Mouse (Mus musculus) kidney, adult 2 months (tissue): Measurements from ENCODE around the gene Nlrp10.

ENCODE experiments used
- CTCF ChIP-seq: fragments of 200-500 bp; conservative IDR thresholded peaks from 2 replicates; pipeline ENCODE4 v1.5.1; 2011; ENCODE audit warnings: low read depth, mild to moderate bottlenecking, control low read depth, low read length, moderate library complexity, mixed read lengths; ENCODE audit not compliant: insufficient read depth, insufficient read length
- POLR2A ChIP-seq: fragments of 200-500 bp; IDR thresholded peaks from one replicate; pipeline ENCODE4 v1.6.1; 2011; ENCODE audit warnings: low read depth, low read length, control low read depth

- no peak for TF ChIP-seq CTCF
- TF ChIP-seq POLR2A: no peak
These were observed 18.6 kb upstream of the Nlrp10 start for GRCm38 (mm10) chr7:108948611-108949010.
